Mouse (Mus musculus) MEL (cell line): ENCODE measurements at regions not wholly inside any gene's neighbourhood (a gene's known extent, or its start where the extent isn't known, plus 50 kb on each side); places are given as distances from the start of the nearest gene placed in this dataset.

Source experiments
- DNase-seq: peaks from one replicate; pipeline ENCODE4 v3.0.0; 2011; ENCODE audit warnings: low read depth, low spot score
- H3K27ac ChIP-seq: 2 replicates; pipeline ENCODE4 v1.5.1; 2012; ENCODE audit warnings: low read depth, mild to moderate bottlenecking, control low read depth, low read length, moderate library complexity; ENCODE audit not compliant: control insufficient read depth
- H3K27me3 ChIP-seq, 2 experiments: fragments of 150-350 bp in 1 of 2; sonication (generic) in 1 of 2; 2 replicates each; pipeline ENCODE4 v1.6.1; 2012; ENCODE audit warnings: low read length in 2 of 2, mild to moderate bottlenecking in 2 of 2, improper control_type of control experiment in 1 of 2, moderate library complexity in 1 of 2; ENCODE audit not compliant: insufficient read depth in 2 of 2, control insufficient read depth in 1 of 2
- H3K36me3 ChIP-seq, 2 experiments: 2 replicates each; pipeline ENCODE4 v1.6.1; 2012 to 2014; ENCODE audit warnings: low read length in 2 of 2, improper control_type of control experiment in 1 of 2, inconsistent platforms in 1 of 2, mild to moderate bottlenecking in 1 of 2; ENCODE audit not compliant: insufficient read depth in 2 of 2, control insufficient read depth in 1 of 2
- H3K4me1 ChIP-seq, 2 experiments: fragments of 150-350 bp in 1 of 2; sonication (generic) in 1 of 2; 2 replicates each; pipeline ENCODE4 v1.6.1; 2012; ENCODE audit warnings: low read length in 2 of 2, improper control_type of control experiment in 1 of 2, mild to moderate bottlenecking in 1 of 2; ENCODE audit not compliant: insufficient read depth in 2 of 2, control insufficient read depth in 1 of 2
- H3K4me3 ChIP-seq, 2 experiments: fragments of 150-350 bp in 1 of 2; sonication (generic) in 1 of 2; 2 replicates each; pipeline ENCODE4 v1.5.1; 2012; ENCODE audit warnings: low read depth in 2 of 2, low read length in 2 of 2, mild to moderate bottlenecking in 2 of 2, moderate library complexity in 2 of 2, control low read depth in 1 of 2, improper control_type of control experiment in 1 of 2; ENCODE audit not compliant: control insufficient read depth in 1 of 2, insufficient read depth in 1 of 2
- H3K79me2 ChIP-seq: 2 replicates; pipeline ENCODE4 v1.6.1; 2012; ENCODE audit warnings: mild to moderate bottlenecking, low read length, moderate library complexity; ENCODE audit not compliant: control insufficient read depth, poor library complexity, insufficient read depth
- H3K9ac ChIP-seq: 2 replicates; pipeline ENCODE4 v1.6.1; 2012; ENCODE audit warnings: low read depth, mild to moderate bottlenecking, control low read depth, low read length, moderate library complexity; ENCODE audit not compliant: control insufficient read depth, poor library complexity, severe bottlenecking
- H3K9me3 ChIP-seq: fragments of 150-350 bp; sonication (generic); replicated peaks from 2 replicates; pipeline ENCODE4 v1.6.1; 2012; ENCODE audit warnings: mild to moderate bottlenecking, low read length, improper control_type of control experiment, moderate library complexity; ENCODE audit not compliant: insufficient read depth
- CHD1 ChIP-seq: IDR thresholded peaks from 2 replicates; pipeline ENCODE4 v1.6.1; 2012; ENCODE audit warnings: low read depth, mild to moderate bottlenecking, inconsistent platforms, low read length, improper control_type of control experiment
- CHD2 ChIP-seq: IDR thresholded peaks from 2 replicates; pipeline ENCODE4 v1.6.1; 2011; ENCODE audit warnings: low read length, improper control_type of control experiment
- E2F4 ChIP-seq: IDR thresholded peaks from 2 replicates; pipeline ENCODE4 v1.6.1; 2011; ENCODE audit warnings: low read depth, low read length, improper control_type of control experiment, borderline replicate concordance
- ELF1 ChIP-seq: IDR thresholded peaks from 2 replicates; pipeline ENCODE4 v1.6.1; 2014; ENCODE audit warnings: low read depth, mild to moderate bottlenecking, inconsistent platforms, low read length, improper control_type of control experiment, moderate library complexity
- EP300 ChIP-seq, 2 experiments: IDR thresholded peaks; 2 replicates each; pipeline ENCODE4 v1.6.1; 2011; ENCODE audit warnings: improper control_type of control experiment in 2 of 2, low read length in 2 of 2, low read depth in 1 of 2, mild to moderate bottlenecking in 1 of 2
- ETS1 ChIP-seq: IDR thresholded peaks from 2 replicates; pipeline ENCODE4 v1.6.1; 2012; ENCODE audit warnings: low read depth, mild to moderate bottlenecking, inconsistent platforms, low read length, improper control_type of control experiment, moderate library complexity
- GATA1 ChIP-seq: IDR thresholded peaks from 2 replicates; pipeline ENCODE4 v1.6.1; 2011; ENCODE audit warnings: low read depth, low read length, improper control_type of control experiment
- MAFK ChIP-seq: IDR thresholded peaks from 2 replicates; pipeline ENCODE4 v1.6.1; 2011; ENCODE audit warnings: low read depth, mild to moderate bottlenecking, low read length, improper control_type of control experiment, borderline replicate concordance
- MAX ChIP-seq: IDR thresholded peaks from 2 replicates; pipeline ENCODE4 v1.6.1; 2011; ENCODE audit warnings: low read length, improper control_type of control experiment
- MAZ ChIP-seq: IDR thresholded peaks from 2 replicates; pipeline ENCODE4 v1.6.1; 2012; ENCODE audit warnings: low read depth, mild to moderate bottlenecking, inconsistent platforms, low read length, improper control_type of control experiment
- MYC ChIP-seq: IDR thresholded peaks from 2 replicates; pipeline ENCODE4 v1.6.1; 2011; ENCODE audit warnings: low read depth, mild to moderate bottlenecking, low read length, improper control_type of control experiment, moderate library complexity
- POLR2A ChIP-seq, 2 experiments: IDR thresholded peaks; 2 replicates each; pipeline ENCODE4 v1.6.1; 2011 to 2012; ENCODE audit warnings: low read length in 2 of 2, mild to moderate bottlenecking in 2 of 2, control low read depth in 1 of 2, improper control_type of control experiment in 1 of 2, low read depth in 1 of 2, moderate library complexity in 1 of 2; ENCODE audit not compliant: control insufficient read depth in 1 of 2, insufficient read depth in 1 of 2, poor library complexity in 1 of 2
- POLR2AphosphoS2 ChIP-seq: IDR thresholded peaks from 2 replicates; pipeline ENCODE4 v1.6.1; 2011; ENCODE audit warnings: low read length, improper control_type of control experiment
- RAD21 ChIP-seq: IDR thresholded peaks from 2 replicates; pipeline ENCODE4 v1.6.1; 2011; ENCODE audit warnings: mild to moderate bottlenecking, low read depth, low read length, improper control_type of control experiment
- RCOR1 ChIP-seq: IDR thresholded peaks from 2 replicates; pipeline ENCODE4 v1.6.1; 2012; ENCODE audit warnings: low read depth, mild to moderate bottlenecking, inconsistent platforms, low read length, improper control_type of control experiment
- SIN3A ChIP-seq: IDR thresholded peaks from 2 replicates; pipeline ENCODE4 v1.6.1; 2012; ENCODE audit warnings: low read length, improper control_type of control experiment, inconsistent platforms
- SMC3 ChIP-seq: IDR thresholded peaks from 2 replicates; pipeline ENCODE4 v1.6.1; 2011; ENCODE audit warnings: low read depth, low read length, improper control_type of control experiment
- TAL1 ChIP-seq: IDR thresholded peaks from 2 replicates; pipeline ENCODE4 v1.6.1; 2012; ENCODE audit warnings: mild to moderate bottlenecking, inconsistent platforms, low read length, moderate library complexity, mixed read lengths
- TCF12 ChIP-seq: IDR thresholded peaks from 2 replicates; pipeline ENCODE4 v1.6.1; 2014; ENCODE audit warnings: low read depth, mild to moderate bottlenecking, inconsistent platforms, low read length, improper control_type of control experiment, moderate library complexity
- UBTF ChIP-seq: IDR thresholded peaks from 2 replicates; pipeline ENCODE4 v1.6.1; 2012; ENCODE audit warnings: low read depth, mild to moderate bottlenecking, inconsistent platforms, low read length, improper control_type of control experiment, moderate library complexity, borderline replicate concordance; ENCODE audit not compliant: insufficient read depth
- USF1 ChIP-seq: IDR thresholded peaks from 2 replicates; pipeline ENCODE4 v1.6.1; 2014; ENCODE audit warnings: low read depth, mild to moderate bottlenecking, inconsistent platforms, low read length, improper control_type of control experiment, moderate library complexity
- USF2 ChIP-seq, 2 experiments: IDR thresholded peaks; 2 replicates each; pipeline ENCODE4 v1.6.1; 2011 to 2012; ENCODE audit warnings: improper control_type of control experiment in 2 of 2, low read length in 2 of 2, borderline replicate concordance in 1 of 2, inconsistent platforms in 1 of 2, low read depth in 1 of 2, mild to moderate bottlenecking in 1 of 2; ENCODE audit not compliant: insufficient read depth in 1 of 2
- ZC3H11A ChIP-seq: IDR thresholded peaks from 2 replicates; pipeline ENCODE4 v1.6.1; 2012; ENCODE audit warnings: low read depth, mild to moderate bottlenecking, inconsistent platforms, low read length, improper control_type of control experiment
- ZMIZ1 ChIP-seq: IDR thresholded peaks from 2 replicates; pipeline ENCODE4 v1.6.1; 2012; ENCODE audit warnings: low read depth, mild to moderate bottlenecking, inconsistent platforms, low read length, improper control_type of control experiment, moderate library complexity

DNA sequence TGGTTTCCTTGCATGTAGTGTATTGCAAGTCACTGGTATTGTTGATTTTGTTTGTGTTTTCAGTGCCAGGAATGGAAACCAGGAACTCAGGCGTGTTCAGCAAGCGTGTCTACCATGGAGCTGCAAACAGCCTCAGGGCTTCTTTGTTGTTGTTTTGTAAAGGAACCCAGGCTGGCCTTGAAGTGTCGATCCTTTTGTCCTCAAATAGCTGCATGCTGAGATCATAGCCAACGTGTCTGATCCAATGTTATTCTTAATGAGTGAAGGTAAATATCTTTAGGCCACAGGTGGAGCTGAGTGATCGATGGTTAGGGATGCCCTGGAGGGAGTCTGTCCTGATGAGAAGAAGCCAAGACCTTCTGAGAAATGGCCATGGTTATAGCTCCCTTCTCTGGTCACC lies 143.3 kb downstream of the Cyld start:
- no peaks in the 10 kb centered on the region for H3K4me1 ChIP-seq
- no peaks in the 10 kb centered on the region for H3K79me2 ChIP-seq
- H3K4me3 ChIP-seq, result no peak overlapping the region
- DNase-seq, result no peak
- TF ChIP-seq E2F4 (no peak), SMC3 (no peak), TAL1 (no peak), MAFK (no peak), MAX (no peak), CHD1 (no peak), ZMIZ1 (no peak), RCOR1 (no peak), ETS1 (no peak), POLR2AphosphoS2 (no peak)
- no peak overlapping the region for H3K9ac ChIP-seq
- no peaks in the 10 kb centered on the region for H3K9me3 ChIP-seq
- no peak overlapping the region for H3K27ac ChIP-seq
- H3K36me3 ChIP-seq, result no peaks in the 10 kb centered on the region
- H3K27me3 ChIP-seq, result no peaks in the 10 kb centered on the region

DNA sequence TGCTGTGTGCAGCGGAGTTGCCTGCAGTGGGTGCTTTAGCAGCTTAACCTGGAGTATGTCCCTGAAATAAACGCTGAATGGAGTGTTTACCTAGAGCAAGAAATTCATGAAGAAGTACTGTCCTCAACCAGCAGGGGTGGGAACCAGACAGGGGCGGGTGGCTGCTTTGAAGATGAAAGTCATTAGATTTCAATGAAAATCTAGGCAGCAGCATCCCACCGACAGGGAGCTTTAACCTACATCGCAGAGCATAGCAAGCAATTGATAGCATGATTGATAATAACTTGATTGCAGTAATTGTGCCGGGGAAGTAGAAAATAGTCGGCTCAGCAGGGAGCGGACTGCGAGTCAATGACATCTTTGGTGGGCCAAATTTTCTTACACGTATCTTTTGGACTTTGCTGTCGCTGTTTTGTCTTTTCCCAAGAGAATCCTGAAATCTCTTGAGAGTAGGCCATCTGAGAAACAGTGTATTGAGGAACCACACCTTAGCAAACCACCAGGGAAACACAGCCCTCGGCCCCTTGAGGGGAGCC lies 139.0 kb downstream of the Cyld start:
- TF ChIP-seq EP300 (IDR thresholded peaks at IDR 0.05; ENCODE audit: low read depth in 1 of 2, low read length in 2 of 2) (no peak), CHD2 (no peak), ELF1 (no peak), GATA1 (no peak), USF2 (IDR thresholded peaks at IDR 0.05; ENCODE audit: borderline replicate concordance in 1 of 2, insufficient read depth in 1 of 2, low read depth in 1 of 2, low read length in 2 of 2) (no peak), RAD21 (no peak), POLR2AphosphoS2 (no peak), SIN3A (no peak), ZMIZ1 (no peak), TCF12 (no peak), USF1 (no peak), UBTF (no peak), MYC (no peak), ZC3H11A (no peak), POLR2A (IDR thresholded peaks at IDR 0.05; ENCODE audit: control insufficient read depth in 1 of 2, insufficient read depth in 1 of 2, low read depth in 1 of 2, low read length in 2 of 2, poor library complexity in 1 of 2) (no peak), MAZ (no peak)
- H3K9me3 ChIP-seq, result no peaks in the 10 kb centered on the region
- no peak for DNase-seq

More for the DNA sequence above, 139.0 kb downstream of the Cyld start:
- Histone ChIP-seq H3K9ac (no peak overlapping the region), H3K36me3 (no peaks in the 10 kb centered on the region), H3K27ac (no peak overlapping the region), H3K4me3 (no peak overlapping the region), H3K79me2 (no peaks in the 10 kb centered on the region), H3K27me3 (no peaks in the 10 kb centered on the region), H3K4me1 (no peaks in the 10 kb centered on the region)
